Mouse (Mus musculus) telencephalon, adult 2 months (tissue): ENCODE measurements around the gene Alcam.
A peak's percentile ranks its signal among the peaks of the same experiment; 100 is the strongest.

Experiments
- DNase-seq: peaks from one replicate; pipeline ENCODE4 v3.0.0-alpha.2; 2011; ENCODE audit warnings: low read depth, low spot score

The Alcam gene

DNA sequence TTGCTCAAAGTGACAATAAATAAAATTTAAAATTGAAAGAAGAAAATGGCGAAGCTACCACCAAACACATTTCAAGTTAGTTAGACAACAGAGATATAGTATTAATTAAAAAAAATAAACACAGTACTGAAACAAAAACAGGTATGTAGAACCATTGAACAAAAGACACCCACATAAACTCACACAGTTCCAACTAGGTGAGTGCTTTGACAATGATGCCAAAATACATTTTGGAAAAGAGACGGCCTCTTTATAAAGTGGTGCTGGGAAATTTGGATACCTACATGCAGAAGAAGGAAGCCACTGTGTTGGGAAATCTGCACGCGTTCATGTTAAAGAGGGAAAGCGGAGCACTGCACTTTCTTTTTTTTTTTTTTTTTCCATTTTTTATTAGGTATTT, 85.4 kb downstream of the Alcam start:
- DNase-seq: no peak

DNA sequence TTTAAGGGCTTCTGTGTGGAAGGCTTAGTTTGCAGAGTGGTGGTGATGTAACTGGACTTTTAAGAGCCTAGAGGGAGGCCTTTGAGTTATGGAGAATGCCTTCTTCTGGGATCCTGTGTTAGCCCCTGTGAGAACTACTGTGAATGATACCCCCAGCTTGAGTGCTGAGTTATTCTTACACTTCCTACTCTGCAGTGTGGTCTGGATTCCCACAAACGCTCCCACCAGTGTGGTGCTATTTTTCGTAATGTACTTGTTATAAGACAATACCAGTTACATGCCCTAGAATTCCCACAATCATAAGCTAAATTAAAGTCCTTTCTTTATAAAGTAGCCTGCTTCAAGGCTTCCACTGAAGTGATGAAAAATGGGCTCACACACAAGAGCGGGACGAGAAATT, 87.0 kb downstream of the Alcam start:
- DNase-seq: no peak

DNA sequence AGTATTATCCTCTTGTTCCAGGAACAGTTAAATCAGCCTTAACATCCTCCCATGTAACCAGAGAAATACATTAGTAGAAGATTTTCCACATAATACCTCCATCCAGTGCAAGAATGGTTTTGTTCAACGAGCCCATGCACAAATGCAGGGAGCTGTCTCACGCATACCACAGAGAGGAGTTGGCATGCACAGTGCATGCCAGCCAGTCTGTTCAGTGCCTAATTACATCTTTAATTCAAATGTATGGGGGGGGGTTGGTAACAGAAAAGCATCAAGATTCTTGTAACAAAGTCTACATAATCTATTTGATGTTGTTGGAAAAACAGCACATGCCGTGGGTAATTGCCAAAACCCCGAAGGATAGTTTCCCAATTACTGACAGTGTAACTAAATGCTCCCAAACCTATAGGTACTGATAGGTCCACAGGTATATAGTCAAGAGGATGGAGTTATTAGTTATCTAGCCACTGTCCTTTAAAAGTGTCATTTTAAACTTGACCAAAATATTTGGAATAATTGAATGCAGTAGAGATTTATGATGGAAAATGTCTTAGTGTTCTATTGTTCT, 89.8 kb downstream of the Alcam start:
- no peak for DNase-seq

DNA sequence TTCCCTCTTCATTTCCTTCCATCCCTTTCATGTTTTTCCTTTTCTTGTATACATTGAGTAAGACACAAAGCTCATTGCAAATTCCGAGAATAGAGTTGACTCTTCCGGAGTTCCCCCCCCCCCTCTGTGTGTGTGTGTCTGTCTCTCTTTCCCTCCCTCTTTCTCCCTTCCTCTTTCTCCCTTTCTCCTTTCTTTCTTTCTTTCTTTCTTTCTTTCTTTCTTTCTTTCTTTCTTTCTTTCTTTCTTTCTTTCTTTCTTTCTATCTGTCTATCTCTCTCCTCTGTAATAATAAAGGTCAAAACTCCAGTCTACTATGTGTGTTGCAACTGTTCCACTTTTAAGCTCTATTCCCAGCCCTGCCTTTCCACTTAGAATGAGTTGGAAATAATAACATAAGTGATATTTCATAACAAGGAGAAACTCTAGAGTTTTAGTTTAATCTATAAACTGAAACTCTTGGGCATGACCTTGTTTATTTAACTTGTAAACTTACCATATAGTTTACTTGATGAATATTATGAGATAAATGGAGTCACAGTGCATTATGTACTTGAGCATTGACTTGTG, 110.3 kb downstream of the Alcam start:
- no peak for DNase-seq

DNA sequence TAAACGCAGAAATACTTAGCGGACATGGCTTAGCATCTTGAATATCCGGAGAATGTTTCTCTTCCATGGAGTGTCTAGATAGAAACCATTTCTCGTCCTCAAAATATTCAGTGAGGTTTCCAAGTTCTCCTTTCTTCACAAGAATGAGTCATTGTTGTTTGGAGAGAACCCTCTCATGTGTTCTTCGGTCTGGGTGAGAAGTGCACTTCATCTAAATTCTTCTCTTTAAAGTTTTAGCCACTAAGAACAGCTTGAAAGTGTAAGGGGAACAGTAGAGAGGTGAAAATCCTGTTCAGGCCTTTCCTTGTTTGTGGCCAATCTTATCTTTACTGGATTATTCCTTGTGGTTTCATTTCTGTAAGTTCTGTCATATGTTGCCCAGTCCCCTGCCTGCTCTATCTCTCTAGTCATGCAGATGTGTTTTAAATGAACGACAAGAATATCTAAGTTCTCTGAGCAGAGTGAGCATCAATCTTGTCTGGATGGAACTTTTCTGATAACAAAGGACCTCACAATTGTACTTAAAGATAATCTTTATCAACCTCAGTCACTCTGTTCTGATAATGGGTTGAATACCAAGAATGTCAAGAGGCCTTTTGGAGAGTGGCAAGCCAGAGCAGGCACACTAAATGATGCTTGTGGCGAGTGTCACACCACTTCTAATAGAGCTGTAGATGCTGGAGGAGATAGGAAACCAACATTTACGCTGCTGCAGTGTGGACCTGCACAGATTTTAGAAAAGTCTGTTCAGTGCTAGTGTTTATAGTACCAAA, 111.0 kb downstream of the Alcam start:
- no peak for DNase-seq

DNA sequence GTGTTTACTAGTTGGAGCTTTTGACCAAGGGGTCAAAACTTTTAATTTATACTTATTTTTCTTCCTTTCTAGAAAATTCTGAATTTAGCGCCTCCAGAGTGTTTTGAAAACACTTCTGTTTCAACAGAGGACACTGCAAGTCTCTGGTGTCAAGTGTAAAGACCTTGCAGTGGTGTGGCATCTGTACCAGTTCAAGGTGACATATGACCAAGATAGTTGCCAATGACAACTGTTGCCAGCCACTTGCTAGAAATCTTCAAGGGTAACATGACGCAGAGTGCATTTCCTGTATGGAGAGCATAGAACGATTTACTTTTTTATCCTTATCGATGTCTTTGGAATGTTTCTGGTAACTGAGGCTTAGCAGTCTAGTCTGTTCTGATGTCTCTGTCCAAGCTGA, 119.8 kb downstream of the Alcam start:
- DNase-seq: no peak

DNA sequence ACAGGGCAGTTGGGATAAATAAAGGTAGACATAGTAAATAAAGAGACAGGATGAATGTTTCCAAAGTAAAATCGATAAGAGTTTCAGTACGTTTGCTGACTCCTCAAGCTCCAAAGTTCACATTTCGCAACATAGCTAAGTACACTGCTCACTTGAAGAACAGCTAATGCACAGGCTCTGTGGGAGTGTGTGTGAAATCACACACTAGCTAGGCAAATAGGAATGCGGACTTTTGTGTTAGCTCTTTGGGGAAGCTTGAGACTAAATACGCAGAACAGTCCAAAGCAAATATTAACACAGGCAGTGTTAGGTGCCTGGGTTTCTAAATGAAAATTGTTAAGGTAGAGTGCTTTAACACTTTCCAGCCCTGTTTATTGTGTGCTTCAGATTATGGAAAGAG, 120.2 kb downstream of the Alcam start:
- no peak for DNase-seq

DNA sequence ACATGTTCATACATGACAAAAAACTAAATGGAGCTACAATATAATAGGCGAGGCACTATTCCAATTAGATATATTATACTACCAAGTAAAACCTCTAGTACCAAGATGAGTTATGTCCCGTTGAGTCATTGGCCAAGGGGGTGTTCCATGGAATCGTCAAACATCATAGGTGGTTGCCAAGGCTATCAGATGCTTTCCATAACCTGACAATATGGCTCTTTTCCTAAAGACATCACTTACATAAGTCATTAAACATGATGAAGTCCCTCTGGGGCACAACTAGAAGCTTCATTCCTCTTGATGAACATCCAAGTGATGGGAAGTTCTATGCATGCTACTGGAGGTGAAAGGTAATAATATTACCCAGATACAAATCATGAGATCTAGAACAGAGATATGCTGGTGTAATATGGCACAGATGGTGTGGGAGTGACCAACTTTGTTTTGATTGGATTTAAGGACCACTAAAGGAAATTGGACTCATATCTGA, 122.5 kb downstream of the Alcam start:
- DNase-seq: no peak

DNA sequence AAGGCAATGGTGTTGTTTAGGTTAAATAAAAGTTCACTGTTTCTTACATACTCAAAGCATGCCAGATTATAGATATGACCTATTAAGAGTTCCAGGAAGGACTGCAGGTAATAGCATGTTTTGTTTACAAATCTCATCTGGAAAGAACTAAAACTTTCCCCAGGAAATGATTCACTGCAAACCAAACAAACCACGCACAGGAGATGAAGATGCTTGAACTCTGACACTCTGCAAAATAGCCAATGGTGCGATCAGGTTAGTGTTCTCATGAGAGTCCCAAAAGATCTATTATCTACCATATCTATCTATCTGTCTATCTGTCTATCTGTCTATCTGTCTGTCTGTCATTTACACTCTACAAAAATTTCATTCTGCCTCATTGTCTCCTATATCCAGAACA, 124.5 kb downstream of the Alcam start:
- DNase-seq: no peak

DNA sequence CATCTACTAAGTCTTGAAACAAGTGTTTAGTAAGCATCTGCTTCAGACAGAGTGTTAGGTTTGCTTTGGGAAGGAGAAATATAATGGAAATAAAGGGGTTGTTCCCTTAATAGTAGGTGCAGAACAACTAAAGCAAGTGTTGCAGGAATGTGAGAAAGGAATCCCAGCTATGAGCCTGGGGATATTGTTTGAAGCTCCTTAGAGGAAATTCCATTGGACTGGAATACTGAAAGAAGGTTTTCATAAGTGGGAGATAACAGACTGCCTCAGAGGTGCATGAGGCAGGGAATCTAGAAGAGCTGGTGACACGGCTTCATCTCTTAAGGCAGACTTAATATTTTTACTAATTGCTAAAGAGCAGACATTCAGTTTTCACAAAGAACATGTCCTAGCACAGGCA, 134.6 kb downstream of the Alcam start:
- DNase-seq: no peak

DNA sequence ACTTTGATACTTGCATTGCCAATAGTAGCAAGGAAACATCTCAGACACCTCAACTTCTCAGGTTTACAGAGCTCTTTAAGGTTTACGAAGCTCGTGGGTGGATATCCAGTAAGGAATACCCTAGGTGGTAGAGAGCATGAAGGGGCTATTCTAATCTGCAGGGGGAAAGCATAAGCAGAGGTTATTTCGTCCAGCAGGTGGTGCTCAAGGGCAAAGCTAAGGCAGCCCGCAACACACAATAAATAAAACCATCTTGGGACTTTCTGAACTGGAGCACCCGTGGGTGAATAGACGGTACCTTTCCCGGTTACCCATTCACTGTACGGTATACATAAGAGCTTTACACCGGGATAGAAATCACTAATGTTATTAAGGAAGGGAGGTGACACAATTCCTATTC, 142.8 kb downstream of the Alcam start:
- DNase-seq: peak; percentile 69

DNA sequence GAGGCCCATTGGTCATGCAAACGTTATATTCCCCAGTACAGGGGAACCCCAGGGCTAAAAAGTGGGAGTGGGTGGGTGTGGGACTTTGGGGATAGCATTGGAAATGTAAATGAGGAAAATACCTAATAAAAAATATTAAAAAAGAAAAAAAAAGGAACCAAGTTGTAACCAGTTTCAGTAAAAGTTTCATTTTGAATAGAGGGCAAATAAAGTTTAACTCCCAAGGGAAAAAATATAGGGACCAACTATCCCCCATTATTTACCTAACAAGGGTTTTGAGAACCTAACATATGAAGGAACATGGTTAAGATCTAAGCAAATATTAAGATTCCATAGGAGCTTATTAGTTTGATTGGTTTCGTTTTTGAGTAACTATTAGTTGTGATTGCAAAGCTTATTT, 146.9 kb downstream of the Alcam start:
- no peak for DNase-seq

DNA sequence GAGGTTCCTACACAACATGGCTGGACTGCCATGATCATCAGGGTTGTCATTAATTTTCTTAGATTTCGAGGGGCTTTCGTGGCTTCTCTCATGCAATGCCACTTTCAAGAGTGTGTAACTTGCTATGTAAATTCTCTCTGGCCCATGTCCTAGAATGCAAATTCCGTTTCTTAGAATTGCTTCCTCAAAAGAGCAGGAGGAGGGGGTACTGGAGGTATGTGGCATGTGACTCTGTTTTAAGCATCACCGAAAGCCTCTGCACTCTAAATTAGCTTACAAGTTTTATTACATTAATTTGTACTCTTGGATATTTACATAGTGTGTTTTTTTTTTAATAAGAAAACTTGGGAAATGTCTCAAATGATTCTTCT, 150.4 kb downstream of the Alcam start:
- DNase-seq: no peak

DNA sequence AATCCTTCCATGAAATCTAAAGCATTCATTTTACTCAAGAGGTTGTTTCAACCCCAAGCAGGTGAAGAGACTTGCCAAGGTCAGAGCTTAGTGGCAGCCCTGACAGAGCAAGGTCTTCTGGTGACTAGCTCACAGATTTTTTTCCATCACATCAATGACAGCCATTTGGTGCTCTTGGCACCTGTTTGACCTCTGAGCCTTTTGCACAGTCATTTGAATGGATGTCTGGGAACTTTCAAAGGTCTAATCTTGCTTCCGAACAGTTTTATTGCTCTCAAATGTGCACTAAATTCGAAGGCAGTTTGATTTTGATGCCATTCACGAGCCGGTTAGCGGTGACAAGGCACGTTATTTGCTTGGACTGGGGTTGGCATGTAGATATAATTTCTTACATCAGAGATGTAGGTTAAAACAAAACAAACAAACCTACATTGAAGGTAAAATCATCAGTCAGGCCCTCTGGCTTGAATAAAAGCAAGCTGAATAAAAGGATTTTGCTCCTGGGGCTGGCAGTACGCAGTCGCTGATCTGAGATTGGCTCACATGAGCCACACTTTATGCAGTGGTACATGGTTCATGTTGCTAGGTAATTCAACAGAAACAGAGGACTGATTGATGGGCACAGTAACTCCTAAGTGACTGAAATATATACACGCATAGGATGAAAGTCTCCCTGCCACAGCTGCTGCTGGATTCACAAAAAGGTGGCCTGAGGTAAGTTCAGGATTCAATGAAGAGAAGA, 150.9 kb downstream of the Alcam start:
- DNase-seq: no peak

DNA sequence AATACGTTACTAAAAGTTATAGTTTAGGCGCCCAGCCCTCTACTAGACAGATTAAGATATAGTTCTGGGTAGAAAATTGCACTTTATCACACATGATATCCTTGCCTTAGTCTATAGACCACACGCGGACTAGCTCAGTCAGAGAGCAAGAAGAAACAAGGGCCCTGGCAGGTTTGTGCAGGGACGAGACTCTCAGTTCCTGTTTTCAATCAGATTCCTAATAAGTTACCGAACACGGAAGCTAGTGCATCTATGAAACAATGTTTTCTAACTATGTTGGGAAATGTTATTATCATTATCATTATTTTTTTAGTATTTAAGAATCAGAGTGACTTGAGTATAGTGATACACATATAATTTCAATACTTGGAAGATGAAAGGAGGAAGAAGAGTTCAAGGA, 152.1 kb downstream of the Alcam start:
- no peak for DNase-seq

DNA sequence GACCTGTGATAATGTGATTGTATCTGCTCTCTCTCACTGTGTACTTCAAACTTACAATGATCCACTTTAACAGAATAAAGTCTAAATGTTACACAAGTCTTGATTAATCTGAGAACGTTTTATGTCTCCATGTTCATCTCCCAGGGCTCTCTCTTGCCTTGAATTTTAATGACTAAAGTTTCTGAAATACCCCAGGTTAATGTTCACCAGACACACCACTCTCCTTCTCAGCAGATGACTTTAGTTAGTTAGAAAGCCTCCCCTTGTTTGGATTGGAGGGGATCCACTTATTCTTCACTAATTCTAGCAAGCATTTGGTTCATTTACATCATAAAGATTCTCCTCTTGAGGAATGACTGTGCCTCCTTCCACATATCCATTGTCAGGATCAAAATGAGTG, 157.5 kb downstream of the Alcam start:
- no peak for DNase-seq

DNA sequence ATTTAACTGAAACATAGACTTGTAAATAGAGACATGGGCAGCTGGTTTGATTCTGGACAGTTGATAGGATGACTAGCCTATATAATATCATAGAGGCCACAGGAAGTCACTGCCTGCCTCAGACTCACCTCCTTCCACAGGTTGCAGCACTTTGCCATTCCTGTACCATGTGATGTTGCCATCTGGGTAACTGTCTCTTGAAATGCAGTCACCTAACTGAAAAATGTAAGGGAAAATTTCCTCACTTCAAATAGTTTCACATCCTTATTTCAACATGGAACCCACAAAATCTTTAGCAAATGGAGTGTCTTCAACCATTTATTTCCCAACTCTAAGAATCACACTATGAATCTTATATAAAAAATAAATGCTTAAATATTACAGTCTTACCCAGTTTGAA, 158.3 kb downstream of the Alcam start:
- no peak for DNase-seq

DNA sequence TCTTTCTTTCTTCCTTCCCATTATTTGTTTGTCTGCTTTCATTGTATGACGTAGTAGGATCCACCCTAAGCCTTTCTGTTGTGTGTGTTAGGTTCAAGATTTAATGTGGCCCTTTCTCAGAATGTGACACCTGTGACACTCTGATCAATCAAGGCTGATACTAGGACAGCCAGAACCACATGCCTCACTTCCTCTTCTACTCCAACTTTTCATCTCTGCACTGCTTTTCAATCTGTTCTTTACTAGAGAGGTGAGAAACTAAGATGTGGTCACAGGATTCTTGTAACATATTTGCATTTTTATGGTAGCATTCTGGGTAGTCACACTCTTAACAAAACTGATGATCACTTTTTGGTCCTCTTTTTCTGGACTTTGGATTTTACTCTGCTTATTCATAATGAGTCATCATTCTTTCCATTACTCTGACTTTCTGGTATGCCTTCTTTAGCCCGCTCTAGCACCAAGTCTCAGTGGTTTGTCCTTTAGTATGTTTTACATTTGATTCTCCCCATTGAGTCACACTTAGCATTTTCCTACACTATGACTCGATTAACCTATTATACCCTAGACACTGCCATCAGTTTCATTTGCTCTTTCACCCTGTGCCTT, 161.3 kb downstream of the Alcam start:
- DNase-seq: no peak

DNA sequence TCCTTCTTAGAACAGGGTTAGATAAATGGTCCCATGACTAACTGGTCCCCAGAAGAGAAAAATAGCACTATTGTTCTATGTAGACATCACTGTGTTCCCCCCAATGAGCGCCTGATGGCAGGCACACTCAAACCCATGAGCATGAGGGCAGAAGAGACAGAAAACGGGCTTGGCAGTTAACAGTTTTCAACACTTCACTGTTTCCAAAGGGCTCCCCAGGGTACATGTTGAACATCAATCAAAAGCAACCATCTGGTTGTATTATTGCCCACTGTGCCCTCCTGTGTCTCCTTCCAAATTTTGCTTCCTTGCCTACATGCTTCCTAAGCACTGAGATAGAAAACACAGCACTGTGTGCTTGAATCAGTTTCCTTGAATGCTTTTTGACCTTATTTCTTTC, 173.7 kb downstream of the Alcam start:
- DNase-seq: no peak

DNA sequence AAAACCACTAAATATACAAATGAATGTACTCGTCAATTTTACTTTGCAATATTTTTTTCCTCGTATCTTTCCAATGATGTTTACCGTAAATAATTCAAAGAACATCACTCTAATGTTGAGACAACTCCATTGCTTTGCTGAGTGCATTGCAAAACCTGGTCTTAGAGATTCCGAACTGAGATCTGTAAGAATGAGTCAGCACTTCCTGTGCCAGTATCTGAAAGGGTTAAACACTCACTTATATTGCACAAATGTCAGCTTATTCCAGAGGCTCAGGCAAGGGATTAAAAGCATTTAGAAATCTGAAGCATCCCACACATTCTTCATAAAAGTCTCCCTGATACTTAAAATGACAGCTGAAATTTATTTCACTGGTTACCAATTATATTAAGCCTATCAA, 188.8 kb downstream of the Alcam start:
- DNase-seq: no peak

DNA sequence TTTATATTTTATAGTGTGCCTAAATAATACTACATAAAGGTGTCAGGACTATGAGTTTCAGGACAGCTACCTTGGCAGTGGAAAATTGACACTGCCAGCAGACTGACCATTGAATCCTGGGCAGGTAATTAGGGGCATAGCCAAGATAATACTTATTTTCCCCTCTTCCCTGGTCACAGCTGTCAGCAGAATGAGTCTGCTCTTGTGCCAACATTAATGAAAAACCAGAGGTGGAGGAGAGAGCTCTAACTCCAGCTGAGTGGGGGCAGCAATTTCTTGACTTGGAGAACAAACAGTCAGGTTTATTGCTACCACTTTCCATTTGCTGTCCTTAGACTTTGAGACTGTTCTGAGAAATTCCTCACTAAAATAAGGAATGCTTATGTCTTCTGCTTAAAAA, 190.1 kb downstream of the Alcam start:
- DNase-seq: no peak

DNA sequence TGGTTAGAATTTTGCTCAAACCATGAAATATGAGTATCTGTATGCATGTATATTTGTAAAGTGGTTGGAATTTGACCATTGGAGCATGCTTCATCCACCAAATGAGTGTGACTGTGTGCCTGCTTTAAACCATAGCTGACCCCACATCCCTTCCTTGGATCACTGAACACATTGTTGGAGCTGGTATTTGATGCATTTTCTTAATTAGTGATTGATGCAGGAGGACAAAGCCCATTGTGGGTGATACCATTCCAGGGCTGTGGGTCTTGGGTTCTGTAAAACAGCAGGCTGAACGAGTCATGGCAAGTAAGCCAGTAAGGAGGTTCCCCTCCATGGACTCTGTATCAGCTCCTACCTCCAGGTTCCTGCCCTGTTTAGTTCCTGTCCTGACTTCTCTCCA, 191.3 kb downstream of the Alcam start:
- DNase-seq: no peak
